Mouse (Mus musculus): ENCODE measurements around the gene Islr.

Gene Islr

GRCm38 (mm10) chr9:58112321-58112751 lies 91.8 kb downstream of the Islr start:
- DNase-seq (ENCODE audit: low spot score in 2 of 2), result peak; percentile 3 to 32

GRCm38 (mm10) chr9:58111431-58111830 lies 92.7 kb downstream of the Islr start:
- no peak for DNase-seq (ENCODE audit: low spot score in 2 of 2)

- DNase-seq (ENCODE audit: low spot score in 2 of 2), result no peak
Measured at GRCm38 (mm10) chr9:58110787-58111186, 93.3 kb downstream of the Islr start.

- no peak for DNase-seq (ENCODE audit: low spot score in 2 of 2)
Measured at GRCm38 (mm10) chr9:58107494-58107893, 96.6 kb downstream of the Islr start.

Measured in spleen, postnatal 36 days (tissue).